Mouse (Mus musculus): ENCODE results near the gene Gstt1. TPM values are rescaled to one million over a fixed set of nuclear protein-coding genes. Genes with fewer than 3 reads are reported as not detected.
"Not testable (repeated sequence)": the region's sequence is repeated elsewhere in the genome, so short reads cannot be mapped to it uniquely, and the experiment has no call there.

Gstt1 gene
- 20.6 and 20.8 TPM in 2 replicates for polyA plus RNA-seq (2015; fragmentation: Nextera tagmentation; extraction: Ambion mirVana)

DNA sequence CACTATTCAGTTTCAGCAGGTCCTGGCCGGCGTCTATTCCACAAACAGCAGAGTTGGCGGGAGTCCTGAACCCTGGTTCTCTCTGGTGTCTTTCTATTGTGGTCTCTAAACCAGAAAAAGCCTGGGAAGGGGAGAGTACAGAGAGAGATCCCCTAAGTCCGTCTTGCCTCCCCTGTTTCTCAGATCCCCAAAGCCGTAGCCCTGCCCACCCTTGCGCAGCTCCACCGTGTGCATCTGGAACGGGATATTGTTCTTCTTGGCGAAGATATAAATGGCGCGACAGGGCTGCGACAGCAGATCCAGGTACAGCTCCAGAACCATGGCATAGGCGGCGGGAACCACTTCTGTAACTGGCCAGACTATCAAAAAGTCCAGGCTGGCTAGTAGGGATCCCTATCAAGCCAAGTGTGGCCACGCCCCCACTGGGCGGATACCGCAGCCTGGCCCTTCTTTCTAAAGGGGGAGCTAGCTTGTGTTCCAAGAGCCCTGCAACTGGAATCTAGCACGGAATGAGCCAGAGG is at the start of gene Gstt1:
Gene Gstt1, minus strand, starts transcription at position 409 of the 521 bp plus-strand sequence.
- peak; percentile 31; the same call in 1 of the 2 replicates for ATAC-seq (ENCODE audit: insufficient read depth, low FRiP score)
- no peaks in the 10 kb centered on the region for H3K36me3 ChIP-seq (ENCODE audit: control insufficient read depth, insufficient read depth, low read length)
- H3K4me2 ChIP-seq (ENCODE audit: low read depth, low read length), result peak within 1 kb of the TSS; percentile 69
- H3K9ac ChIP-seq (ENCODE audit: low read length), result peak within 1 kb of the TSS; percentile 72
- 0 out of 2 replicates have a peak, but pooled peaks cover 5% of the 10 kb centered on the region for H3K27me3 ChIP-seq (ENCODE audit: control insufficient read depth, insufficient read depth, low read length)
- no peak within 1 kb of the TSS for H3K27ac ChIP-seq (ENCODE audit: low read length)
- peak within 1 kb of the TSS; percentile 59 for H3K4me3 ChIP-seq (replicated peaks; ENCODE audit: low read length)
- 2% methylated on average over 18 of the region's 18 CpGs for WGBS
- H3K9me3 ChIP-seq (replicated peaks; ENCODE audit: control insufficient read depth, low read length), result no peaks in the 10 kb centered on the region
- H3K4me1 ChIP-seq (ENCODE audit: control insufficient read depth, insufficient read depth, low read length), result peaks cover 21% of the 10 kb centered on the region

DNA sequence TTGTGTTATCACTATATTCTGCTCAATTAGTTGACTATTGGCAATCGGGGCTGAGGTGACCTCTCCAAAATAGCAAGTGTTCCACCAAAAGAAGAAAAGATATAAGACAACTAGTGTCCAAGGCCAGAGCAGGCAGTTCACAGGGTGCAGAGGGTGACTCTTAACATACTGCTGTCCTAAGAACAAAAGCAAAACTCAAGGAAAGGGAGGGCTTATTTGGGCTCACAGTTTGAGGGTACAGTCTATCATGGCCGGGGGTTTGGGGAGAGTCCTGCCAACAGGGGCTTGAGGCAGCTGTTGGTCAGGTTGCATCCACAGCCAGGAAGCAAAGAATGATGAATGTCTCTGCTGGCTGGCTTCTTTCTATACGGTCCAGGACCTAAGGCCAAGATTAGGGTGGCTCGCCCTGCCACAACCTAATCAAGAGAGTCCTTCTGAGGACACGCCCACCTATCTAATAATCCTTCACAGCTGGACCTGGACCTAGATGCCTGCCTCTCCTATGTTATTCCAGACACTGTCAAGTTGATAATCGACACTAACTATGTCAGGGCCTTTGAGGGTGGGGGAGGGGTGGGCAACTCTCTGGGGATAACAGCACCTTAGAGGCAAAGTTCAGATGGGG is 47.0 kb upstream of the Gstt1 start:
- H3K4me2 ChIP-seq (ENCODE audit: low read depth, low read length), result no peak overlapping the region
- H3K27ac ChIP-seq (ENCODE audit: low read length), result no peak overlapping the region
- no peaks in the 10 kb centered on the region for H3K9me3 ChIP-seq (replicated peaks; ENCODE audit: control insufficient read depth, low read length)
- WGBS, result 67% methylated on average over 6 of the region's 6 CpGs
- H3K36me3 ChIP-seq (ENCODE audit: control insufficient read depth, insufficient read depth, low read length), result no peaks in the 10 kb centered on the region
- H3K4me3 ChIP-seq (replicated peaks; ENCODE audit: low read length), result no peak overlapping the region
- H3K4me1 ChIP-seq (ENCODE audit: control insufficient read depth, insufficient read depth, low read length), result no peaks in the 10 kb centered on the region
- ATAC-seq (ENCODE audit: insufficient read depth, low FRiP score), result peak; percentile 64
- no peaks in the 10 kb centered on the region for H3K27me3 ChIP-seq (ENCODE audit: control insufficient read depth, insufficient read depth, low read length)
- no peak overlapping the region for H3K9ac ChIP-seq (ENCODE audit: low read length)

- Histone ChIP-seq H3K9me3 (replicated peaks; ENCODE audit: control insufficient read depth, low read length) (no peaks in the 10 kb centered on the region), H3K4me1 (ENCODE audit: control insufficient read depth, insufficient read depth, low read length) (no peaks in the 10 kb centered on the region), H3K27me3 (ENCODE audit: control insufficient read depth, insufficient read depth, low read length) (no peaks in the 10 kb centered on the region), H3K36me3 (ENCODE audit: control insufficient read depth, insufficient read depth, low read length) (no peaks in the 10 kb centered on the region), H3K27ac (ENCODE audit: low read length) (no peak overlapping the region), H3K4me2 (ENCODE audit: low read depth, low read length) (no peak overlapping the region), H3K4me3 (replicated peaks; ENCODE audit: low read length) (no peak overlapping the region), H3K9ac (ENCODE audit: low read length) (no peak overlapping the region)
- 53% methylated on average over 1 of the region's 1 CpGs for WGBS
- no peak for ATAC-seq (ENCODE audit: insufficient read depth, low FRiP score)
Observed at GRCm38 (mm10) chr10:75844800-75845199, 46.4 kb upstream of the Gstt1 start.

GRCm38 (mm10) chr10:75843898-75844297 is 45.5 kb upstream of the Gstt1 start:
- not testable (repeated sequence) for ATAC-seq (ENCODE audit: insufficient read depth, low FRiP score); H3K27me3 ChIP-seq (ENCODE audit: control insufficient read depth, insufficient read depth, low read length); H3K27ac ChIP-seq (ENCODE audit: low read length); H3K4me1 ChIP-seq (ENCODE audit: control insufficient read depth, insufficient read depth, low read length); H3K36me3 ChIP-seq (ENCODE audit: control insufficient read depth, insufficient read depth, low read length); H3K9me3 ChIP-seq (replicated peaks; ENCODE audit: control insufficient read depth, low read length); H3K9ac ChIP-seq (ENCODE audit: low read length); H3K4me3 ChIP-seq (replicated peaks; ENCODE audit: low read length); H3K4me2 ChIP-seq (ENCODE audit: low read depth, low read length)
- 70% methylated on average over 6 of the region's 6 CpGs for WGBS

GRCm38 (mm10) chr10:75839092-75839491 is 40.7 kb upstream of the Gstt1 start:
- Histone ChIP-seq H3K27ac (ENCODE audit: low read length) (no peak overlapping the region), H3K4me1 (ENCODE audit: control insufficient read depth, insufficient read depth, low read length) (peaks cover 20% of the 10 kb centered on the region), H3K27me3 (ENCODE audit: control insufficient read depth, insufficient read depth, low read length) (no peaks in the 10 kb centered on the region), H3K36me3 (ENCODE audit: control insufficient read depth, insufficient read depth, low read length) (no peaks in the 10 kb centered on the region), H3K9ac (ENCODE audit: low read length) (no peak overlapping the region), H3K4me3 (replicated peaks; ENCODE audit: low read length) (no peak overlapping the region), H3K4me2 (ENCODE audit: low read depth, low read length) (no peak overlapping the region), H3K9me3 (replicated peaks; ENCODE audit: control insufficient read depth, low read length) (no peaks in the 10 kb centered on the region)
- ATAC-seq (ENCODE audit: insufficient read depth, low FRiP score), result no peak
- WGBS, result 86% methylated on average over 10 of the region's 10 CpGs

DNA sequence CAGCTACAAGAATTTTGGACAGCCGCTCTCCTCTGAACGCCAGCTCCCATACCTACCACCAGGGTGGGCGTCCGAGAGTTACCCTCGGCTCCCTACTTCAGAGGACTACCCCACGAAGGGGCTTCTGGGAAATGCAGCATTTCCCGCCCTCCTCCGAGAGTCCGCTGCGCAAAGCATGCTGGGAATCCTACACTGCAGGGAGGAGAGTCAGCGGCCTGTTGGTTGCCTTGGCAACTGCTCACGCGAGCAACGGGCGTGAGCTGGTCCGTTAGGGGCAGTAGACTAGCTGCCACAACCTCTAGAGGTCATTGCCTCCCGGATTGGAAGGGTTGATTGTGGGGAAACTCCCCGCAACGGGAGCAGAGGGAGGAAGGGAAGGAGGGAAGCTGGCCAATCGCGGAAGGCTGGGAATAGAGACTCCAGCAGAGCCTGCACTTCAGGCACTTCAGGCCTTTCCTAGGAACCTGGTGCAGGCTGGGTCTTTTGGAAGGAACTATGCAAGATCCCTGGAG is 38.9 kb upstream of the Gstt1 start, which contains the start of gene Gstt2:
Gene Gstt2, minus strand, starts transcription at position 177 of the 512 bp plus-strand sequence.
- WGBS, result under 1% methylated on average over 21 of the region's 21 CpGs
- Histone ChIP-seq H3K36me3 (ENCODE audit: control insufficient read depth, insufficient read depth, low read length) (no peaks in the 10 kb centered on the region), H3K4me2 (ENCODE audit: low read depth, low read length) (peak within 1 kb of the TSS; percentile 84), H3K4me3 (replicated peaks; ENCODE audit: low read length) (peak within 1 kb of the TSS; percentile 54), H3K9ac (ENCODE audit: low read length) (peak within 1 kb of the TSS; percentile 73), H3K4me1 (ENCODE audit: control insufficient read depth, insufficient read depth, low read length) (peaks cover 22% of the 10 kb centered on the region), H3K9me3 (replicated peaks; ENCODE audit: control insufficient read depth, low read length) (no peaks in the 10 kb centered on the region), H3K27me3 (ENCODE audit: control insufficient read depth, insufficient read depth, low read length) (no peaks in the 10 kb centered on the region), H3K27ac (ENCODE audit: low read length) (peak within 1 kb of the TSS; percentile 89)
- ATAC-seq (ENCODE audit: insufficient read depth, low FRiP score), result peak; percentile 84

DNA sequence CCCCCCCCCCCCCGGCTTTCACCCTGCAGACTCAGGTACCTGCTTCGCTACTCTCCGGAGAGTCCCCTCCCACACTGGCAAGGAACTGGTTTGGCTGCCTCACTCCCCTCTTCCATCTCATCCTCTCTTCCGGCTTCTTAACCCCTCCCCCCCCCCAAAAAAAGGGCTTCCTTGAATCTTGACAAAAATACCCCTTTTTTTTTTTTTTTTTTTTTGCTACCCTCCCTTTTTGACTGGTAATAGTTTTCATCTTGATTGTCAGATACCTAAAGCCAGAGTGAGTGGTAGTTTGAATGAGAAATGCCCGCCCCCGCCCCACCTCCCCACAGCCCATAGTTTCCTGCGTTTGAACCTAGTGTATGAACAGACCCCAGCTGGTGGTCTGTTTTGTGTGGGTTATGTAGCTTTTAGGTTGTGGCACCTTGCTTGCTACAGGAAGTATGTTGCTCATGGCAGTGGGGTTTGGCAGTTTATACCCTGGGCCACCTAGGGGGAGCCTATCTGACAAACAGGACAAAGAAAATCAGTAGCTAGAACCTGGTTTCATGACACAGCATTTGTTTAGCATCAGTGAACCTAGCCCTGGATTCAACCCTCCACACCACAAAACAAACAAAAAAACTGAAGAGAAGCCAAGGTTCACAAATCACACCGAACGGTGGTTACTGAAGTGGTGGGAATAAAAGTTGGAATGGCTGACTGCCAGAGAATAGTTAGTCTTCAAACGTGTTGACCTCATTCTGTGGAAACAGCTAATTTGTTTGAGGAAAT is 37.6 kb upstream of the Gstt1 start:
- ATAC-seq (ENCODE audit: insufficient read depth, low FRiP score), result peak; percentile 1; the same call in 1 of the 2 replicates
- Histone ChIP-seq H3K9ac (ENCODE audit: low read length) (peak overlapping the region; percentile 24; the same call in 1 of the 2 replicates), H3K27ac (ENCODE audit: low read length) (peak overlapping the region; percentile 73), H3K27me3 (ENCODE audit: control insufficient read depth, insufficient read depth, low read length) (no peaks in the 10 kb centered on the region), H3K36me3 (ENCODE audit: control insufficient read depth, insufficient read depth, low read length) (no peaks in the 10 kb centered on the region), H3K4me3 (replicated peaks; ENCODE audit: low read length) (peak overlapping the region; percentile 47), H3K4me2 (ENCODE audit: low read depth, low read length) (peak overlapping the region; percentile 84), H3K9me3 (replicated peaks; ENCODE audit: control insufficient read depth, low read length) (no peaks in the 10 kb centered on the region), H3K4me1 (ENCODE audit: control insufficient read depth, insufficient read depth, low read length) (peaks cover 22% of the 10 kb centered on the region)
- 17% methylated on average over 9 of the region's 10 CpGs for WGBS

GRCm38 (mm10) chr10:75835307-75835706 is 36.9 kb upstream of the Gstt1 start:
- WGBS, result 1% methylated on average over 10 of the region's 10 CpGs
- peak overlapping the region; percentile 64 for H3K27ac ChIP-seq (ENCODE audit: low read length)
- H3K36me3 ChIP-seq (ENCODE audit: control insufficient read depth, insufficient read depth, low read length), result no peaks in the 10 kb centered on the region
- peak overlapping the region; percentile 68 for H3K9ac ChIP-seq (ENCODE audit: low read length)
- peak overlapping the region; percentile 47 for H3K4me3 ChIP-seq (replicated peaks; ENCODE audit: low read length)
- no peaks in the 10 kb centered on the region for H3K27me3 ChIP-seq (ENCODE audit: control insufficient read depth, insufficient read depth, low read length)
- peak; percentile 35; the same call in 1 of the 2 replicates for ATAC-seq (ENCODE audit: insufficient read depth, low FRiP score)
- peaks cover 22% of the 10 kb centered on the region for H3K4me1 ChIP-seq (ENCODE audit: control insufficient read depth, insufficient read depth, low read length)
- peak overlapping the region; percentile 84 for H3K4me2 ChIP-seq (ENCODE audit: low read depth, low read length)
- no peaks in the 10 kb centered on the region for H3K9me3 ChIP-seq (replicated peaks; ENCODE audit: control insufficient read depth, low read length)

DNA sequence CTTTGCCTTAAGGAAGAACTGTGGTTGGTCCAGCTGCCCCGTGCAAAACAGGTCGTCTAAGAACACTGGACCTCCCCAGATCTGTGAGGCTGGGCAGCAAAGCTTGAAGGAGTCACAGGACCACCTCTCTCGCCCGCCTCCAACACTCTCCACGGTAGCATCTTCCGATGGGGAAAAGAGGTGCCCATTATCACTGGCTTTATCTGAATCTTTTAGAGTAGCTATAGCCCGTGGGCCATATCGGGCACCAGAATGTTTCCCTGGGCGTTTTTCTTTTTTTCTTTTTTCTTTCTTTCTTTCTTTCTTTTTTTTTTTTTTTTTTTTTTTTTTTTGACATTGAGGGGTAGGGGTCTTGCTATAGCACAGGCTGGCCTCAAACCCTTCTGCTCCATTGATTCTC is 36.3 kb upstream of the Gstt1 start:
- no peaks in the 10 kb centered on the region for H3K36me3 ChIP-seq (ENCODE audit: control insufficient read depth, insufficient read depth, low read length)
- H3K9me3 ChIP-seq (replicated peaks; ENCODE audit: control insufficient read depth, low read length), result no peaks in the 10 kb centered on the region
- WGBS, result 10% methylated on average over 9 of the region's 9 CpGs
- no peaks in the 10 kb centered on the region for H3K27me3 ChIP-seq (ENCODE audit: control insufficient read depth, insufficient read depth, low read length)
- H3K9ac ChIP-seq (ENCODE audit: low read length), result peak overlapping the region; percentile 68
- H3K27ac ChIP-seq (ENCODE audit: low read length), result peak overlapping the region; percentile 85
- H3K4me3 ChIP-seq (replicated peaks; ENCODE audit: low read length), result peak overlapping the region; percentile 47
- H3K4me2 ChIP-seq (ENCODE audit: low read depth, low read length), result peak overlapping the region; percentile 84
- ATAC-seq (ENCODE audit: insufficient read depth, low FRiP score), result no peak
- H3K4me1 ChIP-seq (ENCODE audit: control insufficient read depth, insufficient read depth, low read length), result peaks cover 22% of the 10 kb centered on the region
